Mouse (Mus musculus): ENCODE data around the gene Gm21244. TPM values are rescaled to one million over a fixed set of nuclear protein-coding genes. Genes with fewer than 3 reads are reported as not detected.
"Not testable (repeated sequence)": the region's sequence is repeated elsewhere in the genome, so short reads cannot be mapped to it uniquely, and the experiment has no call there.

The Gm21244 gene
- not detected in 2 replicates for total RNA-seq (2014; fragmentation: Nextera tagmentation)
- not detected in 2 replicates for total RNA-seq (2017)

DNA sequence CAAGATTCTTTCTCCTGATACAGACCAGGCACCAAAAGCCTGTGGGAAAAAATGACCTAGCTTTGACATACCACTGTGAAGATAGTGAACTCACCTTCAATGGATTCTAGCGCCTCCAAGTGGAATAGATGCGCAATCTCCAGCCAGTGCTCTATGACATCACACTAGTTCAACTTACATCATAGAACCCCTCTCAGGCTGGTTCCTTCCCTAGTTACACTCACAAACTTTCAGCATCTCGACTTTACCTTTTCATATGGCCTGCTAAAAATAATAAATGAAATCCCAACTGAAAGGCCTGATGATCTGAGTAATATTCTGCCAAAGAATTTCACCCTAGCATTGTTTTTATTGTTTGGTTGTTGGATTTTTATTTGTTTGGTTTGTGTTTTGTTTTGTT, at the start of gene Gm21244:
Gm21244 (minus strand) TSS at position 101 of the 400 bp plus-strand sequence.
- ATAC-seq (replicated peaks; ENCODE audit: low FRiP score, low TSS enrichment, poor library complexity, severe bottlenecking) = not testable (repeated sequence)

Other genes with a start within 250 kb of the Gm21244 start
- gene Gm28998, start 84.5 kb upstream of the Gm21244 start, total RNA-seq (2014; fragmentation: Nextera tagmentation) = not detected in 2 replicates
- gene Gm28998, start 84.5 kb upstream of the Gm21244 start, total RNA-seq (2017) = not detected in 2 replicates
- not detected in 2 replicates for gene Gm21788, start 235.7 kb upstream of the Gm21244 start, total RNA-seq (2014; fragmentation: Nextera tagmentation)
- not detected in 2 replicates for gene Gm21788, start 235.7 kb upstream of the Gm21244 start, total RNA-seq (2017)